Mouse (Mus musculus): ENCODE data around the gene Gtpbp8. TPM values are rescaled to one million over a fixed set of nuclear protein-coding genes. Genes with fewer than 3 reads are reported as not detected.

Gene Gtpbp8
- 13.3 TPM for total RNA-seq (2023)

GRCm38 (mm10) chr16:44745866-44746562 lies at the start of gene Gtpbp8:
TSS of gene Gtpbp8 (minus strand) at chr16:44746363.

GRCm38 (mm10) chr16:44765555-44766319 lies 19.6 kb upstream of the Gtpbp8 start, which contains the start of gene Cd200r1:
TSS of gene Cd200r1 (plus strand) at chr16:44765736.

GRCm38 (mm10) chr16:44724083-44724787 lies 21.9 kb downstream of the Gtpbp8 start, which contains the start of gene Nepro:
TSS of gene Nepro (plus strand) at chr16:44724301.

Other genes with a start within 250 kb of the Gtpbp8 start
- not detected for gene Boc, start 187.5 kb downstream of the Gtpbp8 start, total RNA-seq (2023)
- gene Nepro, start 22.1 kb downstream of the Gtpbp8 start, total RNA-seq (2023) = 13.4 TPM
- 1.9 TPM for gene Cd200r1, start 19.4 kb upstream of the Gtpbp8 start, total RNA-seq (2023)
- gene Cd200r4, start 65.4 kb upstream of the Gtpbp8 start, total RNA-seq (2023) = 1.4 TPM
- gene Cd200r2, start 120.7 kb upstream of the Gtpbp8 start, total RNA-seq (2023) = not detected
- 0.46 TPM for gene Cd200r3, start 197.3 kb upstream of the Gtpbp8 start, total RNA-seq (2023)